Mouse (Mus musculus) liver, embryonic 15.5 days (tissue): Measurements from ENCODE around the gene Adamts17. TPM values are rescaled to one million over a fixed set of nuclear protein-coding genes. Genes with fewer than 3 reads are reported as not detected.

ENCODE experiments used
- ATAC-seq: fragments of 200-750 bp; cut with Nextera tagmentation; 2 replicates; pipeline ENCODE4 v1.8.0; 2017; ENCODE audit warnings: moderate number of reproducible peaks, mild to moderate bottlenecking, moderate library complexity; ENCODE audit not compliant: insufficient read depth
- H3K27ac ChIP-seq: fragments of 300-500 bp; sonication (generic); replicated peaks from 2 replicates; pipeline ENCODE4 v1.5.1; 2015; ENCODE audit warnings: mild to moderate bottlenecking, inconsistent platforms
- H3K27me3 ChIP-seq: fragments of 300-500 bp; sonication (generic); 2 replicates; pipeline ENCODE4 v1.6.1; 2015; ENCODE audit warnings: mild to moderate bottlenecking, inconsistent platforms
- H3K36me3 ChIP-seq: fragments of 300-500 bp; sonication (generic); replicated peaks from 2 replicates; pipeline ENCODE4 v1.6.1; 2015; ENCODE audit warnings: moderate library complexity, mild to moderate bottlenecking, inconsistent platforms
- H3K4me1 ChIP-seq: fragments of 300-500 bp; sonication (generic); replicated peaks from 2 replicates; pipeline ENCODE4 v1.6.1; 2015; ENCODE audit warnings: inconsistent platforms
- H3K4me2 ChIP-seq: fragments of 300-500 bp; sonication (generic); 2 replicates; pipeline ENCODE4 v1.6.1; 2015; ENCODE audit warnings: moderate library complexity, mild to moderate bottlenecking, inconsistent platforms
- H3K4me3 ChIP-seq: fragments of 300-500 bp; sonication (generic); replicated peaks from 2 replicates; pipeline ENCODE4 v1.5.1; 2015; ENCODE audit warnings: mild to moderate bottlenecking, inconsistent platforms
- H3K9ac ChIP-seq: fragments of 300-500 bp; sonication (generic); 2 replicates; pipeline ENCODE4 v1.6.1; 2015; ENCODE audit warnings: moderate library complexity, mild to moderate bottlenecking, inconsistent platforms
- H3K9me3 ChIP-seq: fragments of 300-500 bp; sonication (generic); replicated peaks from 2 replicates; pipeline ENCODE4 v1.6.1; 2016; ENCODE audit warnings: inconsistent platforms
- whole genome bisulfite sequencing: fragments of 180-500 bp; shearing (Covaris S2); methylation state at CpG from one replicate; pipeline ENCODE4 v1.1.7; 2015; ENCODE audit warnings: mixed read lengths; ENCODE audit not compliant: insufficient replicate concordance; 5-methylcytosine and 5-hydroxymethylcytosine counted together
- polyA plus RNA-seq: library from polyadenylated mRNA; unstranded; fragments of >200 nt; fragmentation: Nextera tagmentation; extraction: Ambion mirVana; gene quantifications from 2 replicates; pipeline ENCODE4 v1.2.1, GENCODE M21; 2015

The Adamts17 gene
- polyA plus RNA-seq, 1 experiment from 2014 or later = 0.12 TPM

DNA sequence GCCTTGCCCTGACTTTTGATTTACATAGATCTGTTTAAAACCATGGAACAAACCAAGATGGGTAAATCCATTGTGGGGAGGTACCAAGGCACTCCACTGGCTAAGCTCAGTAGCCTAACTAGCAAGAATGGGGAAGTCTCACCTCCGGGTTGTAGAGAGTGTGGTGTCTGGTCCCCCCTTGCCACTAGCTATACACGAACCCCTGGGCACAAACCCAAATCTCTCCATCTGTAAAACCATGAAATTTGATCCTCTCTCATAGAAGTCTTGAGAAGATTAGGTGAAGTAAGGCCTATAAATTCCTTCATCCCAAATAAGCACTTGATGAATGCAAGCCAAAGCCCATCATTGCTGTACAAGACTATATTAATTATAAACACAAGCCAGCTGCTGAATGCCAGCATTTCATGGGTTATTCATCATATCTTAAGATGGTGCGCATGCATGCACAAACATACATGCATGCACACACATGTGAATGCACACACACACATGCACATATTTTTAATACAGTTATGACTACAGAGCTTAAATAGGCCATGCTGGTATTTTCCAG lies 262.0 kb downstream of the Adamts17 start:
- Histone ChIP-seq H3K9me3 (no peaks in the 10 kb centered on the region), H3K9ac (no peak overlapping the region), H3K27ac (no peak overlapping the region), H3K4me2 (no peak overlapping the region), H3K4me1 (no peaks in the 10 kb centered on the region), H3K4me3 (no peak overlapping the region), H3K36me3 (no peaks in the 10 kb centered on the region), H3K27me3 (no peaks in the 10 kb centered on the region)
- ATAC-seq = no peak
- WGBS = 52% methylated on average over 3 of the region's 3 CpGs

DNA sequence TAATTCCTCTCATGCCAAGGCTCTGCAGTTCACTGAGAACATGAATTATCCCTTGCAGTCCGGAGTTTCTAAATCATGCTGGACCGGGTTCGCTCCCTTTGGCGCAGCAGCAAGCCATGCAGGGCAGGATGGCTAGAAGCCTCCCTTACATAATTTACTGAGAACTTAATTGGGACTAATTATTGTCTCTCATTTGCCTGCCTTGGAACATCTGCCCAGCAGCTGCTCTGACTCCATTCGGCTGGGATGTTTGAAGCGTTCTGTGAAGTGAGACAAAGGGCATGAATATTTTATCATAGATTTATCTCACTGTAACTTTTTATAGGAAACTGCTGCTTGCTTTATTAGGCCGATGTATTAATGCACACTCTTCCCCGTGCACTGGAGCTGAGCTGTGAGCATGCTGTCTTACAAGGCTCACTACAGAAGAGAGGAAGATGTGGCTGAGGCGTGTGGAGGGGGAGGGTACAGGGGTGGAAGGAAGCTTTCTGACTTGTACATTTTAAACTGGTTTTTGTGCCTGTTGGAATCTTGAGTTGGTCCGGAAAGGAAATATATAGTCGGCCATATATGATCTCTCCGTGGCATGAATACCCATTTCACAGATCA lies 271.1 kb downstream of the Adamts17 start:
- no peak overlapping the region for H3K4me2 ChIP-seq
- no peak overlapping the region for H3K27ac ChIP-seq
- 74% methylated on average over 12 of the region's 12 CpGs for WGBS
- no peaks in the 10 kb centered on the region for H3K27me3 ChIP-seq
- no peaks in the 10 kb centered on the region for H3K36me3 ChIP-seq
- H3K9me3 ChIP-seq = no peaks in the 10 kb centered on the region
- no peaks in the 10 kb centered on the region for H3K4me1 ChIP-seq
- no peak for ATAC-seq
- no peak overlapping the region for H3K9ac ChIP-seq
- H3K4me3 ChIP-seq = no peak overlapping the region

DNA sequence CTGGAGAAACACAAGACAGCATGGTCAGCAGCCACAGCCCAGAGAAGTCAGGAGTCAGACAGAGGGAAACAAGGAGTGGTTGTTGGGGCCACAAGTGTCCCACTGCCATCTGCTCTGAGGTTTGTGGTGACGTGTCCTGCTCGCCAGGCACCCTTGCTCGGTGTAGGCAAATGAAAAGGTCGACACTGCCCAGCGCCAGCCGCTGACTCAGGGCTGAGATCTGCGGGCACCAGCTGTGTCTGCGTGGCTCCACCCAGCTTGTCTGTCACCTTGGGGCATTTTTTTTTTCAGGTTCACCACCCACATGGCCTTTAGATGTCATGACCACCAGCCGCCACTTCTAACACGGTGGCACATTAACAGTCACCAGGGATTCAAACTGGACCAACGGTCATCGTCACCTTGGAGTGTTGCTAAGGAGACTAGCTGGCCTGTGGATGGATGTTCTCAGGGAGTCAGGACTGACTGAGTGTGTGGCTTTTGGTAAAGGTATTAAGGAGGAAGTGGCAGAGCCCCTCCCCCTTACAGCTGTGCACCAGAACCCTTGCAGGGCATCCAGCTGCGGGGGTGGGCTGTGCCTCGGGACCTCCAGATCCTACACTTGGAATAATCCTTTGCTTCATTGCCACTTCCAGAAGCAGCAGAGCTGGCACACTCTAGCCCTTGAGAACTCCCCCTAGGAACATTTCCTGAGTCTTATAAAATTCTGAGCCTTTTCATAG lies 273.1 kb downstream of the Adamts17 start:
- no peak overlapping the region for H3K9ac ChIP-seq
- 55% methylated on average over 14 of the region's 14 CpGs for WGBS

DNA sequence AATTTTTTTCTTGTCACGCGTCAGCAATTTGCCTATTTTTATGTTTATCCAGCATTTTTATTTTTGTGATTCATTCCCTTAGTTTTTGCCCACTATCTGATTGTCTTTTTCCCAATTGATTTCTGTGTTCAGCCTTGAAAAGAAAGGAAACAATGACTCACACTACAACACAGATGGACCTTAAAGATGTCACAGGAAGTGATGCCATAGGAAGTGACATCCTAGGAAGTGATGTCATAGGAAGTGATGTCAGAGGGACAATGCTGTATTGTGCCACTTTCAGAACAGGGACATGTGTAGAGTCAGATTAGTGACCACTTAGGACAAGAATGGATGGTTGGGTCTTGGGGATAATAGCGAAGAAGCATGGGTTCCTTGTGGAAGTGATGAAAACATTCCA lies 274.5 kb downstream of the Adamts17 start:
- Histone ChIP-seq H3K9me3 (no peaks in the 10 kb centered on the region), H3K4me1 (no peaks in the 10 kb centered on the region), H3K4me3 (no peak overlapping the region), H3K9ac (no peak overlapping the region), H3K27me3 (no peaks in the 10 kb centered on the region), H3K4me2 (no peak overlapping the region), H3K36me3 (no peaks in the 10 kb centered on the region), H3K27ac (no peak overlapping the region)
- 81% methylated on average over 3 of the region's 3 CpGs for WGBS
- no peak for ATAC-seq

More for the DNA sequence above, 273.1 kb downstream of the Adamts17 start:
- Histone ChIP-seq H3K27ac (no peak overlapping the region), H3K4me2 (no peak overlapping the region), H3K9me3 (no peaks in the 10 kb centered on the region), H3K4me1 (no peaks in the 10 kb centered on the region), H3K36me3 (no peaks in the 10 kb centered on the region), H3K4me3 (no peak overlapping the region), H3K27me3 (no peaks in the 10 kb centered on the region)
- ATAC-seq = no peak

DNA sequence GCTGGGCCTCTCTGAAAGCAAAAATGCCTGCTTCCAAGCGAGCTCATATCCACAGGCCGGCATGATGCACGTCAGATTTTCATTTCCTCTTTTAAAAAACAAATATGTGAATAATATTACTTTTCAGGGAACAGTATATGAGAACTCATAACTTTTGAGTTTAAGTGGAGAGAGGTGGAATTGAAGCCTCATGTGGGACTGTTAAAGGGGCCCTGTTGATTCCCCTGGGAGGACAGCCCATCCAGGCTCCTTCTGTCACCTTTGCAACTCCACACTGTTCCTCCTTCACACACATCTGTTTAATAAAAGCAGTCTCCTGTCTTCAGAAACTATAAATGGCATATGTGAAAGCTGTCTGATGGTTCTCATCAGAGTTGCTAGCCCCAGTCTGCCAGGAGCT lies 275.5 kb downstream of the Adamts17 start:
- no peak overlapping the region for H3K4me3 ChIP-seq
- H3K27ac ChIP-seq = no peak overlapping the region
- no peak for ATAC-seq
- no peaks in the 10 kb centered on the region for H3K9me3 ChIP-seq
- 68% methylated on average over 3 of the region's 3 CpGs for WGBS
- no peak overlapping the region for H3K9ac ChIP-seq
- H3K4me1 ChIP-seq = no peaks in the 10 kb centered on the region
- no peaks in the 10 kb centered on the region for H3K27me3 ChIP-seq
- H3K36me3 ChIP-seq = no peaks in the 10 kb centered on the region
- H3K4me2 ChIP-seq = no peak overlapping the region

DNA sequence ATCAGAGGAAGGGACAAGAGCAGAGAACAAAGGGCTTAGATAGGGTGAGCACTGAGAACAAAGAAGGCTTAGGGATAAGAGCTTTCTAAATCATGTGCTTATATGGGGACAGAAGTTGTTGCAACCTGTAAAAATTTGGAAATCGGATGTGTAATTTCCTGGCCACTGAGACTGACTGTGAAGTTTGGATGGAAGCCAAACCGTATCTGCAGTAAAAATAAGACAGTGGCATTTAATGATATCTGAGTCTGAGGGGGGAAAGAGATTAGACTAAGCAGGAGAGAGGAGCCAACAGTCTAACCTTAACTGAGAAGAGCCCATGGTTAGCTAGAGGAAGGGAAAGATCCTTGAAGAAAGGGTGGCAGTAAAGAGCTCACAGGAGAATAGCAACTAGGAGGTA lies 295.6 kb downstream of the Adamts17 start:
- no peak for ATAC-seq
- Histone ChIP-seq H3K4me2 (no peak overlapping the region), H3K27me3 (no peaks in the 10 kb centered on the region), H3K27ac (no peak overlapping the region), H3K9ac (no peak overlapping the region), H3K4me3 (no peak overlapping the region), H3K4me1 (no peaks in the 10 kb centered on the region), H3K36me3 (no peaks in the 10 kb centered on the region), H3K9me3 (no peaks in the 10 kb centered on the region)
- WGBS = 38% methylated on average over 2 of the region's 2 CpGs

DNA sequence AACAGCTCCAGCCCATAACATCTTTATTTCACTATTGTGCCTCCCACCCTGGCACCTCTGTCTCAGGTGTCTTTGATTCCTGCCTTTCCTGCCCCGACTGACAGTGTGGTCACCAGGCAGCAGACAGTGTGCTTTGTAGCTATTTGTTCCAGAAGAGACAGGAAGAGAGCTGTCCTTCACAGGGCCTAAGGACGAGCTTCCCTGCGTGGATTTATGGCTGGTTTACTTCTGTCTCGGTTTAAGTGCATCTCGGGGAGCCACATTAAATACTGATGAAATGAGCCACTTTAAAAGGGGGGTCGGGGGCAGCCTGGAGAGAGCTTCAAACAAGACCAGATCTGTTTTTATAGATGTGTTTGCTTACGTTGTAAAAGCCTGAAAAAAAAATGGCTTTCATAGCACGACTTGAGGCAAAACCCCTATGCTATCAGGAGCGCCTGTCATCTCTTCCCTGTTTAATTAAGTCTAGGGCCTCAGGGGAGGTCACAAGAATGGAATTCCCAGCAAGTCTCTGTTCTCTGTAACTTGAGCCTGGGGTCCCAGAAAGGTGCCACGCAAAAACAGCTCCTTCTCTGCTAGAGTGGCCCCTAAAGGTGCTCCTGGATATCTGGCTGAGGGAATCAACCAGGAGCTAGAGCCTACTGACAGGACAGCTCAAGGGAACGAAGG lies 302.9 kb downstream of the Adamts17 start:
- Histone ChIP-seq H3K9me3 (no peaks in the 10 kb centered on the region), H3K27me3 (no peaks in the 10 kb centered on the region), H3K27ac (no peak overlapping the region), H3K4me1 (no peaks in the 10 kb centered on the region), H3K36me3 (no peaks in the 10 kb centered on the region), H3K4me2 (no peak overlapping the region), H3K9ac (no peak overlapping the region), H3K4me3 (no peak overlapping the region)
- no peak for ATAC-seq
- WGBS = 19% methylated on average over 11 of the region's 11 CpGs

DNA sequence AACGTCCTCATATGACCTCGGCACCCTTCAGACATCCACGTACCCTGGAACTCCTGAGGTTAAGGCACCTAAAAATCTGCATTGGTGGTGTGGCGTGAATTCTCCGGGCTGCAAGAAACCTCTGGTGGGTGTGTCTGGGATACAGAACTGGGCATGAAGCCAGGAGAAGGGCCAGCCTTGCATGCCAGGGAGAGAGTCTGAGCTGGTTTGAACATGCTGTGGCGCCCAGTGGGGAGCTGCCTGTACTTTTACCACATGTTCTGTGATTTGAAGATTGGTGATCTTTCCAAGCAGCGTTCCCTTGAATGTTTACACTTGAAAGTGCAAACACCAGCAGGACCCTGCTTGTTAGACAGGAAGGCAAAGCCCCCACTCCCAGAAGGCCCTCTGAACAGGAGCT lies 306.2 kb downstream of the Adamts17 start:
- no peak overlapping the region for H3K9ac ChIP-seq
- H3K27ac ChIP-seq = no peak overlapping the region
- H3K27me3 ChIP-seq = no peaks in the 10 kb centered on the region
- peaks cover 4% of the 10 kb centered on the region; the same call in 1 of the 2 replicates for H3K4me1 ChIP-seq
- no peak overlapping the region for H3K4me2 ChIP-seq
- ATAC-seq = no peak
- no peaks in the 10 kb centered on the region for H3K36me3 ChIP-seq
- no peaks in the 10 kb centered on the region for H3K9me3 ChIP-seq
- no peak overlapping the region for H3K4me3 ChIP-seq
- 51% methylated on average over 7 of the region's 7 CpGs for WGBS

DNA sequence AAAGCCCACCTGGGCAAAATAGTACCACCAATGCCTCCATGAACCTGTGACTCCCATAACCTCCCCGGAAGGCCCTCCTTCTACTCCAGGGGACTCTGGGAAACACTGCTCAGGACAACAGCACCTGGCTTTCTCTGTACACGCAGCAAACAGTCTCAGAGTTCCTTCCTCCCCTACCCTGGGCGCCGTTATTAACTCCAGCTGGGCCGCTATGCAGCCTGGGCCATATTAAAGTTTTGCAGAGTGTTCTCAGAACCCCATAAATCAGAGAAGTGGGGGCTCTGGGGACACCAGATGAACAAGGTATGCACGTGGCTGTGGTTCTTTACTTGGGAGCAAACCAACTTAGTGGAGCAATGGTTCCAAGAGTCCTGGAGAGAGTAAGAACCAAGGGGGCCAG lies 306.6 kb downstream of the Adamts17 start:
- H3K36me3 ChIP-seq = no peaks in the 10 kb centered on the region
- no peak overlapping the region for H3K9ac ChIP-seq
- WGBS = 59% methylated on average over 6 of the region's 6 CpGs
- H3K9me3 ChIP-seq = no peaks in the 10 kb centered on the region
- no peak overlapping the region for H3K27ac ChIP-seq
- ATAC-seq = no peak
- no peak overlapping the region for H3K4me3 ChIP-seq
- no peaks in the 10 kb centered on the region for H3K27me3 ChIP-seq
- H3K4me1 ChIP-seq = peaks cover 4% of the 10 kb centered on the region; the same call in 1 of the 2 replicates
- H3K4me2 ChIP-seq = no peak overlapping the region

DNA sequence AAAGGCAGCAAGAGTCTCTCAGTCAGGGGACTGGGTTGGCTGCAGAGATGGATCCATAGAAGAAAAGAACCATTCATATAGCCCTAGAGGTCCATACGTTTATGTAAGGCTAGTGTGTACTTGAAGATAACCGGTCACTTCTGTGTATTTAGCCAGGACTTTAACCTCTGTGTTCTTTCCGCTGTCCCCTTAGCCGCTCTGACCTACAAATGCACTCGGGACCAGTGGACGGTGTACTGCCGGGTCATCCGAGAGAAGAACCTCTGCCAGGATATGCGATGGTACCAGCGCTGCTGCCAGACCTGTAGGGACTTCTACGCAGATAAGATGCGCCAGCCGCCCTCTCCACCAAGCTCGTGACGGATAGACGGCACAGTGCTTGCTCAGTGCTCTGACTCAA lies 310.2 kb downstream of the Adamts17 start:
- WGBS = 75% methylated on average over 16 of the region's 16 CpGs
- H3K27me3 ChIP-seq = no peaks in the 10 kb centered on the region
- H3K4me1 ChIP-seq = peaks cover 4% of the 10 kb centered on the region; the same call in 1 of the 2 replicates
- no peak overlapping the region for H3K27ac ChIP-seq
- no peak for ATAC-seq
- no peaks in the 10 kb centered on the region for H3K9me3 ChIP-seq
- H3K4me2 ChIP-seq = no peak overlapping the region
- H3K9ac ChIP-seq = no peak overlapping the region
- no peak overlapping the region for H3K4me3 ChIP-seq
- H3K36me3 ChIP-seq = no peaks in the 10 kb centered on the region

DNA sequence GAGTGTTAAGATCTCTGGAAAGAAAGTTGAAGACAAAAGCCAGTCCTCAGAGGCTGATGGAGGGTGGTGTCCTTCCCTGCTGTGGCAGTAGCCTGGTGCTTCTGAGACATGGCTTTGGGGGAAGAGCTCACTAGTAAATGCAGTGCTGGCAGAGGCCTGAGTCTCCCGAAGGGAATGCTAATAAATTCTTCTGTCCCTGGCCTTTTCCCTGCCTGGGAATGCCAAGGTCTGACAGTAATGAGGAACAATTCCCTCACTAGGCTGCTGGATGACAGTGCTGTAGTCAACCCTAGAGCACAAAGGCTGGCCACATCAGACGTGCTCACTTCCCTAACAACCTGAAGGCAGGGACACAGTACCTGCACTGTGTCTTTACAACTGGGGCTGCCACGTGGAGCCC lies 313.1 kb downstream of the Adamts17 start:
- H3K9me3 ChIP-seq = no peaks in the 10 kb centered on the region
- ATAC-seq = no peak
- H3K4me2 ChIP-seq = no peak overlapping the region
- no peaks in the 10 kb centered on the region for H3K27me3 ChIP-seq
- 22% methylated on average over 3 of the region's 3 CpGs for WGBS
- H3K36me3 ChIP-seq = no peaks in the 10 kb centered on the region
- H3K4me3 ChIP-seq = no peak overlapping the region
- H3K27ac ChIP-seq = no peak overlapping the region
- peaks cover 4% of the 10 kb centered on the region; the same call in 1 of the 2 replicates for H3K4me1 ChIP-seq
- H3K9ac ChIP-seq = no peak overlapping the region
